Mouse (Mus musculus): ENCODE measurements around the gene Elk3. TPM values are rescaled to one million over a fixed set of nuclear protein-coding genes. Genes with fewer than 3 reads are reported as not detected.

The Elk3 gene
- polyA plus RNA-seq, 2 experiments, result 42.4 to 60.9 TPM

DNA sequence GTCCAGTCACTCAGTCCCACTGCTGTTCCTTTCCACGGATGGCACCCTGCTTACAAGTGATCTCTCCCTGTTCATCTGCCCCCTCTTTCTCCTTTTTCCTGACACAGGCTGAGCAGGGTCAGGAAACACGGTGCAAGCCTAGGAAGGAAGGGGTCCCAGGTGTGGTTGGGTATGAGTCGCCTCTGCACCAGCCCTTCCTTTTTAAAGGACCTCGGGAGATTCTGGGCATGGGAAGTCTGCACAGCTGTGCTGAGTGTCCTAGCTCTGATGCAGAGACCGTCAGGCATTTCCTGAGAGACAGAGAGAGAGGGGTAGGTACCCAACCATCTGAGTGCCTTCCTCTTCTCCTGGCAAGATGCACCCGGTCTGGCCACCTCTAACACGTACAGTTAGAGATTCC is 12.7 kb downstream of the Elk3 start:
- H3K27ac ChIP-seq (replicated peaks; ENCODE audit: low read depth, low read length), result peak overlapping the region; percentile 59; the same call in 1 of the 2 replicates
- ATAC-seq (ENCODE audit: low FRiP score, low read depth), result no peak
- DNase-seq (ENCODE audit: low spot score), result no peak
- TF ChIP-seq POLR2A (IDR thresholded peaks at IDR 0.05; ENCODE audit: borderline replicate concordance, extremely low read depth, insufficient read depth, insufficient read length), result no peak
- H3K4me3 ChIP-seq (replicated peaks; ENCODE audit: low read length), result no peak overlapping the region
- H3K9me3 ChIP-seq (ENCODE audit: control insufficient read depth, low read length), result no peaks in the 10 kb centered on the region
- WGBS, result 32% methylated on average over 7 of the region's 7 CpGs
- H3K27me3 ChIP-seq (ENCODE audit: control insufficient read depth, insufficient read depth, low read length), result no peaks in the 10 kb centered on the region
- peaks cover 41% of the 10 kb centered on the region for H3K4me1 ChIP-seq (ENCODE audit: control insufficient read depth, insufficient read depth, low read length)
- no peak overlapping the region for H3K9ac ChIP-seq (ENCODE audit: low read depth, low read length, severe bottlenecking)
- H3K36me3 ChIP-seq (ENCODE audit: control insufficient read depth, insufficient read depth, low read length), result 0 out of 2 replicates have a peak, but pooled peaks cover 4% of the 10 kb centered on the region
- H3K4me2 ChIP-seq (replicated peaks; ENCODE audit: low read depth, low read length, severe bottlenecking), result no peak overlapping the region

DNA sequence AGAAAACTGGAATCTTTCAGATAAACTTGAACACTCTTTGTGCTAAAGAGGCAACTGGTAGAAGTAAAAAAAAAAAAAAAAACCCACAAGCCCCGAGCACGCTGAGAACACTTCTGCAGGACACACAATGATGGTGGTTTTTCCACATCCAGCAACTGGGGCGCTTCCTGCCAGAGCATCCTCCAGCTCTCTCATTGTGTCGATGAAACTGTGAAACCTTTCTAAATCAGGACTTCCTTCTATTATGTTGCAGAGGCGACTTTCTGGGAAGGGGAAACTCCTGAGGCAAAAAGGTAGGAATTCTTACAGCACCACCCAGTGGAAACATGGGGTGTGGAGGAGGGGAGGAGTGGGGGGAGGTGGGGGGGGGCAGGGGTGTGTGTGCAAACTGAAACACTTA is 13.2 kb downstream of the Elk3 start:
- H3K9ac ChIP-seq (ENCODE audit: low read depth, low read length, severe bottlenecking), result no peak overlapping the region
- peak overlapping the region; percentile 59; the same call in 1 of the 2 replicates for H3K27ac ChIP-seq (replicated peaks; ENCODE audit: low read depth, low read length)
- H3K4me2 ChIP-seq (replicated peaks; ENCODE audit: low read depth, low read length, severe bottlenecking), result no peak overlapping the region
- H3K4me3 ChIP-seq (replicated peaks; ENCODE audit: low read length), result no peak overlapping the region
- 0 out of 2 replicates have a peak, but pooled peaks cover 4% of the 10 kb centered on the region for H3K36me3 ChIP-seq (ENCODE audit: control insufficient read depth, insufficient read depth, low read length)
- H3K9me3 ChIP-seq (ENCODE audit: control insufficient read depth, low read length), result no peaks in the 10 kb centered on the region
- no peaks in the 10 kb centered on the region for H3K27me3 ChIP-seq (ENCODE audit: control insufficient read depth, insufficient read depth, low read length)
- peaks cover 41% of the 10 kb centered on the region for H3K4me1 ChIP-seq (ENCODE audit: control insufficient read depth, insufficient read depth, low read length)
- no peak for TF ChIP-seq POLR2A (IDR thresholded peaks at IDR 0.05; ENCODE audit: borderline replicate concordance, extremely low read depth, insufficient read depth, insufficient read length)
- DNase-seq (ENCODE audit: low spot score), result no peak
- ATAC-seq (ENCODE audit: low FRiP score, low read depth), result no peak
- WGBS, result 39% methylated on average over 5 of the region's 5 CpGs

DNA sequence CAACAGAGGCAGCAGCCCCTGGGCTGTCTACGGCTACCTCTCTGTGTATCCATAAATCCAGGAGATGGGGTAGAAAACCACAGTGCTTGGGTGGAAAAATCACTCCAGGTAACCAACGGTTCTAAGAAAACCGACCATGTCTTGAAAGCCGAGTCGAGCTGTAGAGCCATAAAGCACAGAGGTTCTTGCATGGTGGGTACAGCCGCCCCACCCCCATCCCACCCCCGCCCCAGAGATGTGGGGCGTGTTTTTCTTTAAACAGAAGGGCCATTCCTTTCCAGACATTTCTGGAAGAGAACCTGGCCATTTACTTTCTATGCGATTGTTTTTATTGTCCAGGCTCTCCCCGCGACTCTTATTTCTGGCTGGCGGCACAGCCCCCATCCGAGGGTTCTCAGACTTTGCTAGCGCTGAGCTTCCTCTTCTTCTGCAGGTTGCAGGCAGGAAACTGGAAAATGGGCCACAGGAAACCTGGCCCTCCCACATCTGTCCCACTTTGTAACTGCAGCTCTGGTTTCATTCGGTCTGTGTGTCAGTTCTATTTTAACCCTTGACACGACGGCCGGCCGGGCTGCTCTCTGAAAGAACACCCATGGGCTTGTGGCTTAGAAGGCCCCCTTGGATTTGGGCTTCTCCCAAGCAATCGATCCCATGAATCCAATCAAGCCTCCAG is 16.3 kb downstream of the Elk3 start:
- Histone ChIP-seq H3K4me3 (replicated peaks; ENCODE audit: low read length) (peak overlapping the region; percentile 18), H3K9ac (ENCODE audit: low read depth, low read length, severe bottlenecking) (peak overlapping the region; percentile 28; the same call in 1 of the 2 replicates), H3K4me2 (replicated peaks; ENCODE audit: low read depth, low read length, severe bottlenecking) (peak overlapping the region; percentile 45), H3K36me3 (ENCODE audit: control insufficient read depth, insufficient read depth, low read length) (0 out of 2 replicates have a peak, but pooled peaks cover 4% of the 10 kb centered on the region), H3K27ac (replicated peaks; ENCODE audit: low read depth, low read length) (peak overlapping the region; percentile 74), H3K27me3 (ENCODE audit: control insufficient read depth, insufficient read depth, low read length) (no peaks in the 10 kb centered on the region), H3K4me1 (ENCODE audit: control insufficient read depth, insufficient read depth, low read length) (peaks cover 43% of the 10 kb centered on the region), H3K9me3 (ENCODE audit: control insufficient read depth, low read length) (no peaks in the 10 kb centered on the region)
- ATAC-seq (ENCODE audit: low FRiP score, low read depth), result peak; percentile 38; the same call in 1 of the 2 replicates
- peak; percentile 22 for DNase-seq (ENCODE audit: low spot score)
- 16% methylated on average over 20 of the region's 20 CpGs for WGBS
- no peak for TF ChIP-seq POLR2A (IDR thresholded peaks at IDR 0.05; ENCODE audit: borderline replicate concordance, extremely low read depth, insufficient read depth, insufficient read length)

DNA sequence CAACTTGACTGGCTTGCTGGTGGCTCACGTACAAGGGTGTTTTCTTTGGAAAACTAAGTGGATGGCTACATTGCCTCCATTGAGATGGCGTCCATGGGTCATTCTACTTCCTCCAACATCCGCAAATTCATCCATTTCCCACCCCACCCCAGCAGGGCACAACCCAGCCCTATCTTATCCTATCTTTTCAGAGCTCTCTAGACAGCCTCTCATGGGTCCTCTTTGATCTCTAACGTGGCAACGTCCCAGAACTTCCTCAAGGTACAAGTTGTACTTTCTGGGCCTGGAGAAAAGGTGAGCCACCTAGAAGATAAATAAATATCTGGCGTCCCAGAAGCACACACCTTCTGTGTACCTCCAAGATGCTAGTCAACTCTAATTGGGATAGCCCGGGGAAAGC is 17.3 kb downstream of the Elk3 start:
- Histone ChIP-seq H3K27me3 (ENCODE audit: control insufficient read depth, insufficient read depth, low read length) (no peaks in the 10 kb centered on the region), H3K9me3 (ENCODE audit: control insufficient read depth, low read length) (no peaks in the 10 kb centered on the region), H3K36me3 (ENCODE audit: control insufficient read depth, insufficient read depth, low read length) (0 out of 2 replicates have a peak, but pooled peaks cover 4% of the 10 kb centered on the region), H3K4me2 (replicated peaks; ENCODE audit: low read depth, low read length, severe bottlenecking) (no peak overlapping the region), H3K4me3 (replicated peaks; ENCODE audit: low read length) (no peak overlapping the region), H3K4me1 (ENCODE audit: control insufficient read depth, insufficient read depth, low read length) (peaks cover 43% of the 10 kb centered on the region), H3K27ac (replicated peaks; ENCODE audit: low read depth, low read length) (no peak overlapping the region), H3K9ac (ENCODE audit: low read depth, low read length, severe bottlenecking) (no peak overlapping the region)
- ATAC-seq (ENCODE audit: low FRiP score, low read depth), result no peak
- WGBS, result 68% methylated on average over 7 of the region's 7 CpGs
- no peak for DNase-seq (ENCODE audit: low spot score)
- no peak for TF ChIP-seq POLR2A (IDR thresholded peaks at IDR 0.05; ENCODE audit: borderline replicate concordance, extremely low read depth, insufficient read depth, insufficient read length)

DNA sequence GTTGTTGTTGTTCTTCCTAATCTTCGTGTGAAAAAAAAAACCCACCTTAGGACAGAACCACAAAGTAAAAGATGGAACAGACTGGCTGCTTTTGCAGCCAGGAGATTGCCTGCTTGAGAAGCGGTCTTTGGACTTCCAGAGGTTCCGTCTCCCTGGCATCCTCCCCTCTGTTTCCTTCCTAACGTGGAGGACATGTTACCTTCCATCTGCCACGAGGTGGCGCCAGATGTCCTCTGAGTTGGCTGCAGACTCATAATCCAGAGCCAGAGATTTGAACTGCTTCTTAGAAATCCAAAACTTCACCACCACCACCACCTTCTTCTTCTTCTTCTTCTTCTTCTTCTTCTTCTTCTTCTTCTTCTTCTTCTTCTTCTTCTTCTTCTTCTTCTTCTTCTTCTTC is 19.1 kb downstream of the Elk3 start:
- H3K36me3 ChIP-seq (ENCODE audit: control insufficient read depth, insufficient read depth, low read length), result peaks cover 9% of the 10 kb centered on the region; the same call in 1 of the 2 replicates
- H3K4me3 ChIP-seq (replicated peaks; ENCODE audit: low read length), result no peak overlapping the region
- no peak for ATAC-seq (ENCODE audit: low FRiP score, low read depth)
- no peak overlapping the region for H3K27ac ChIP-seq (replicated peaks; ENCODE audit: low read depth, low read length)
- H3K4me2 ChIP-seq (replicated peaks; ENCODE audit: low read depth, low read length, severe bottlenecking), result no peak overlapping the region
- H3K9ac ChIP-seq (ENCODE audit: low read depth, low read length, severe bottlenecking), result no peak overlapping the region
- H3K4me1 ChIP-seq (ENCODE audit: control insufficient read depth, insufficient read depth, low read length), result peaks cover 31% of the 10 kb centered on the region
- DNase-seq (ENCODE audit: low spot score), result peak; percentile 84
- H3K27me3 ChIP-seq (ENCODE audit: control insufficient read depth, insufficient read depth, low read length), result no peaks in the 10 kb centered on the region
- WGBS, result 12% methylated on average over 6 of the region's 6 CpGs
- no peaks in the 10 kb centered on the region for H3K9me3 ChIP-seq (ENCODE audit: control insufficient read depth, low read length)
- TF ChIP-seq POLR2A (IDR thresholded peaks at IDR 0.05; ENCODE audit: borderline replicate concordance, extremely low read depth, insufficient read depth, insufficient read length), result no peak
